Mouse (Mus musculus) CH12.LX (cell line): ENCODE measurements around the gene Cul5.

Experiments used
- CTCF ChIP-seq, 2 experiments: IDR thresholded peaks in 1 of 2; conservative IDR thresholded peaks in 1 of 2; 2 replicates each; pipeline ENCODE4 v1.5.1; 2011 to 2012; ENCODE audit warnings: low read depth in 2 of 2, low read length in 2 of 2, improper control_type of control experiment in 1 of 2, inconsistent platforms in 1 of 2, mild to moderate bottlenecking in 1 of 2, moderate library complexity in 1 of 2
- E2F4 ChIP-seq: IDR thresholded peaks from 2 replicates; pipeline ENCODE4 v1.6.1; 2011; ENCODE audit warnings: low read depth, low read length, improper control_type of control experiment; ENCODE audit not compliant: insufficient replicate concordance
- EP300 ChIP-seq: IDR thresholded peaks from 2 replicates; pipeline ENCODE4 v1.6.1; 2011; ENCODE audit warnings: low read length, improper control_type of control experiment
- SMC3 ChIP-seq: IDR thresholded peaks from 2 replicates; pipeline ENCODE4 v1.6.1; 2011; ENCODE audit warnings: low read depth, low read length, improper control_type of control experiment
- TCF12 ChIP-seq: IDR thresholded peaks from 2 replicates; pipeline ENCODE4 v1.6.1; 2014; ENCODE audit warnings: low read depth, mild to moderate bottlenecking, inconsistent platforms, low read length, improper control_type of control experiment
- ZC3H11A ChIP-seq: IDR thresholded peaks from 2 replicates; pipeline ENCODE4 v1.6.1; 2012; ENCODE audit warnings: low read depth, mild to moderate bottlenecking, inconsistent platforms, low read length, improper control_type of control experiment
- ZMIZ1 ChIP-seq: IDR thresholded peaks from 2 replicates; pipeline ENCODE4 v1.6.1; 2012; ENCODE audit warnings: low read depth, mild to moderate bottlenecking, inconsistent platforms, low read length, improper control_type of control experiment

GRCm38 (mm10) chr9:53609306-53609967 lies 60.4 kb downstream of the Cul5 start:
- TF ChIP-seq E2F4: no peak
- no peak for TF ChIP-seq ZC3H11A
- no peak for TF ChIP-seq EP300
- TF ChIP-seq ZMIZ1: no peak
- no peak for TF ChIP-seq CTCF (conservative IDR thresholded peaks at IDR 0.05 in 1 of 2, IDR thresholded peaks at IDR 0.05 in 1 of 2; ENCODE audit: low read depth in 2 of 2, low read length in 2 of 2)
- no peak for TF ChIP-seq SMC3
- TF ChIP-seq TCF12: no peak
